Mouse (Mus musculus): Measurements from ENCODE around the gene Arhgef11. TPM values are rescaled to one million over a fixed set of nuclear protein-coding genes. Genes with fewer than 3 reads are reported as not detected.

Arhgef11 gene
- total and polyA plus RNA-seq, 3 experiments: 2.0 to 4.9 TPM; not detected in 1

- no peak overlapping the region for H3K27ac ChIP-seq (ENCODE audit: control insufficient read depth, low read depth, low read length)
- H3K9ac ChIP-seq (ENCODE audit: control insufficient read depth, low read depth, low read length, poor library complexity, severe bottlenecking): no peak overlapping the region
- no peaks in the 10 kb centered on the region for H3K79me2 ChIP-seq (ENCODE audit: control insufficient read depth, insufficient read depth, low read length, poor library complexity)
- H3K36me3 ChIP-seq (ENCODE audit: control insufficient read depth in 1 of 2, insufficient read depth in 2 of 2, low read length in 2 of 2): no peaks in the 10 kb centered on the region
- no peak overlapping the region for H3K4me3 ChIP-seq (ENCODE audit: control insufficient read depth in 1 of 2, insufficient read depth in 1 of 2, low read depth in 2 of 2, low read length in 2 of 2)
- no peaks in the 10 kb centered on the region for H3K4me1 ChIP-seq (ENCODE audit: control insufficient read depth in 1 of 2, insufficient read depth in 2 of 2, low read length in 2 of 2)
- no peak for DNase-seq (ENCODE audit: low read depth, low spot score)
- no peaks in the 10 kb centered on the region for H3K9me3 ChIP-seq (replicated peaks; ENCODE audit: insufficient read depth, low read length)
- TF ChIP-seq ELF1 (IDR thresholded peaks at IDR 0.05; ENCODE audit: low read depth, low read length): no peak
- peaks cover 0 to 1% of the 10 kb centered on the region in 2 experiments; a peak in 1 of 4 replicates for H3K27me3 ChIP-seq (ENCODE audit: control insufficient read depth in 1 of 2, insufficient read depth in 2 of 2, low read length in 2 of 2)
Measured at GRCm38 (mm10) chr3:87568681-87569080, 48.7 kb upstream of the Arhgef11 start.

- Histone ChIP-seq H3K27ac (ENCODE audit: control insufficient read depth, low read depth, low read length) (no peak overlapping the region), H3K27me3 (ENCODE audit: control insufficient read depth in 1 of 2, insufficient read depth in 2 of 2, low read length in 2 of 2) (peaks cover 0 to 1% of the 10 kb centered on the region in 2 experiments; a peak in 2 of 4 replicates), H3K9ac (ENCODE audit: control insufficient read depth, low read depth, low read length, poor library complexity, severe bottlenecking) (no peak overlapping the region), H3K9me3 (replicated peaks; ENCODE audit: insufficient read depth, low read length) (no peaks in the 10 kb centered on the region), H3K4me3 (ENCODE audit: control insufficient read depth in 1 of 2, insufficient read depth in 1 of 2, low read depth in 2 of 2, low read length in 2 of 2) (no peak overlapping the region), H3K36me3 (ENCODE audit: control insufficient read depth in 1 of 2, insufficient read depth in 2 of 2, low read length in 2 of 2) (no peaks in the 10 kb centered on the region), H3K79me2 (ENCODE audit: control insufficient read depth, insufficient read depth, low read length, poor library complexity) (no peaks in the 10 kb centered on the region), H3K4me1 (ENCODE audit: control insufficient read depth in 1 of 2, insufficient read depth in 2 of 2, low read length in 2 of 2) (no peaks in the 10 kb centered on the region)
- DNase-seq (ENCODE audit: low read depth, low spot score): peak; percentile 79
- TF ChIP-seq MXI1 (IDR thresholded peaks at IDR 0.05; ENCODE audit: low read depth, low read length): no peak
- TF ChIP-seq E2F4 (IDR thresholded peaks at IDR 0.05; ENCODE audit: borderline replicate concordance, low read depth, low read length): no peak
- TF ChIP-seq ZMIZ1 (IDR thresholded peaks at IDR 0.05; ENCODE audit: low read depth, low read length): no peak
- no peak for TF ChIP-seq USF2 (IDR thresholded peaks at IDR 0.05; ENCODE audit: borderline replicate concordance in 1 of 2, insufficient read depth in 1 of 2, low read depth in 1 of 2, low read length in 2 of 2)
- no peak for TF ChIP-seq GATA1 (IDR thresholded peaks at IDR 0.05; ENCODE audit: low read depth, low read length)
Measured at GRCm38 (mm10) chr3:87575766-87576165, 41.6 kb upstream of the Arhgef11 start.

GRCm38 (mm10) chr3:87582259-87582658, 35.1 kb upstream of the Arhgef11 start:
- H3K36me3 ChIP-seq (ENCODE audit: control insufficient read depth in 1 of 2, insufficient read depth in 2 of 2, low read length in 2 of 2): no peaks in the 10 kb centered on the region
- H3K9ac ChIP-seq (ENCODE audit: control insufficient read depth, low read depth, low read length, poor library complexity, severe bottlenecking): no peak overlapping the region
- DNase-seq (ENCODE audit: low read depth, low spot score): no peak
- H3K79me2 ChIP-seq (ENCODE audit: control insufficient read depth, insufficient read depth, low read length, poor library complexity): no peaks in the 10 kb centered on the region
- H3K4me3 ChIP-seq (ENCODE audit: control insufficient read depth in 1 of 2, insufficient read depth in 1 of 2, low read depth in 2 of 2, low read length in 2 of 2): no peak overlapping the region
- no peaks in the 10 kb centered on the region for H3K4me1 ChIP-seq (ENCODE audit: control insufficient read depth in 1 of 2, insufficient read depth in 2 of 2, low read length in 2 of 2)
- no peaks in the 10 kb centered on the region; a peak in 1 of 4 replicates for H3K27me3 ChIP-seq (ENCODE audit: control insufficient read depth in 1 of 2, insufficient read depth in 2 of 2, low read length in 2 of 2)
- no peak for TF ChIP-seq TBP (IDR thresholded peaks at IDR 0.05; ENCODE audit: low read depth, low read length)
- H3K9me3 ChIP-seq (replicated peaks; ENCODE audit: insufficient read depth, low read length): no peaks in the 10 kb centered on the region
- no peak overlapping the region for H3K27ac ChIP-seq (ENCODE audit: control insufficient read depth, low read depth, low read length)

GRCm38 (mm10) chr3:87593793-87594192, 23.6 kb upstream of the Arhgef11 start:
- Histone ChIP-seq H3K36me3 (ENCODE audit: control insufficient read depth in 1 of 2, insufficient read depth in 2 of 2, low read length in 2 of 2) (no peaks in the 10 kb centered on the region), H3K9ac (ENCODE audit: control insufficient read depth, low read depth, low read length, poor library complexity, severe bottlenecking) (no peak overlapping the region), H3K27me3 (ENCODE audit: control insufficient read depth in 1 of 2, insufficient read depth in 2 of 2, low read length in 2 of 2) (peaks cover 0 to 2% of the 10 kb centered on the region in 2 experiments; a peak in 1 of 4 replicates), H3K4me1 (ENCODE audit: control insufficient read depth in 1 of 2, insufficient read depth in 2 of 2, low read length in 2 of 2) (no peaks in the 10 kb centered on the region), H3K9me3 (replicated peaks; ENCODE audit: insufficient read depth, low read length) (no peaks in the 10 kb centered on the region), H3K4me3 (ENCODE audit: control insufficient read depth in 1 of 2, insufficient read depth in 1 of 2, low read depth in 2 of 2, low read length in 2 of 2) (no peak overlapping the region), H3K79me2 (ENCODE audit: control insufficient read depth, insufficient read depth, low read length, poor library complexity) (no peaks in the 10 kb centered on the region), H3K27ac (ENCODE audit: control insufficient read depth, low read depth, low read length) (no peak overlapping the region)
- no peak for DNase-seq (ENCODE audit: low read depth, low spot score)
- TF ChIP-seq BHLHE40 (IDR thresholded peaks at IDR 0.05; ENCODE audit: borderline replicate concordance, low read depth, low read length) (no peak), MAX (IDR thresholded peaks at IDR 0.05; ENCODE audit: low read length) (no peak), ZNF384 (IDR thresholded peaks at IDR 0.05; ENCODE audit: low read depth, low read length) (no peak), KAT2A (conservative IDR thresholded peaks at IDR 0.05; ENCODE audit: low read depth, low read length) (no peak), HCFC1 (IDR thresholded peaks at IDR 0.05; ENCODE audit: low read depth, low read length) (no peak), TCF12 (IDR thresholded peaks at IDR 0.05; ENCODE audit: low read depth, low read length) (no peak), ZC3H11A (IDR thresholded peaks at IDR 0.05; ENCODE audit: low read depth, low read length) (no peak), GATA1 (IDR thresholded peaks at IDR 0.05; ENCODE audit: low read depth, low read length) (no peak), UBTF (IDR thresholded peaks at IDR 0.05; ENCODE audit: borderline replicate concordance, insufficient read depth, low read depth, low read length) (no peak), CTCF (IDR thresholded peaks at IDR 0.05 in 2 of 3, conservative IDR thresholded peaks at IDR 0.05 in 1 of 3; ENCODE audit: control insufficient read depth in 1 of 3, insufficient read depth in 1 of 3, low read depth in 2 of 3, low read length in 3 of 3, poor library complexity in 1 of 3, severe bottlenecking in 1 of 3) (no peak), ZKSCAN1 (IDR thresholded peaks at IDR 0.05; ENCODE audit: low read depth, low read length) (no peak), POLR2AphosphoS5 (IDR thresholded peaks at IDR 0.05; ENCODE audit: borderline replicate concordance, low read depth, low read length) (no peak), POLR2AphosphoS2 (IDR thresholded peaks at IDR 0.05; ENCODE audit: low read length) (no peak)
